Mouse (Mus musculus) lung, embryonic 16.5 days (tissue): Measurements from ENCODE around the gene Galnt9. TPM values are rescaled to one million over a fixed set of nuclear protein-coding genes. Genes with fewer than 3 reads are reported as not detected.

Source experiments
- ATAC-seq: fragments of 200-750 bp; cut with Nextera tagmentation; 2 replicates; pipeline ENCODE4 v1.8.0; 2017; ENCODE audit warnings: low read depth, mild to moderate bottlenecking, moderate library complexity
- H3K27ac ChIP-seq: fragments of 300-500 bp; sonication (generic); 2 replicates; pipeline ENCODE4 v1.5.1; 2014; ENCODE audit warnings: mild to moderate bottlenecking, control low read depth, low read length
- H3K27me3 ChIP-seq: fragments of 300-500 bp; sonication (generic); 2 replicates; pipeline ENCODE4 v1.6.1; 2014; ENCODE audit warnings: low read depth, low read length, mixed read lengths; ENCODE audit not compliant: control insufficient read depth, insufficient read depth
- H3K36me3 ChIP-seq: fragments of 300-500 bp; sonication (generic); 2 replicates; pipeline ENCODE4 v1.6.1; 2014; ENCODE audit warnings: low read length; ENCODE audit not compliant: control insufficient read depth, insufficient read depth
- H3K4me1 ChIP-seq: fragments of 300-500 bp; sonication (generic); replicated peaks from 2 replicates; pipeline ENCODE4 v1.6.1; 2014; ENCODE audit warnings: low read length, mixed read lengths; ENCODE audit not compliant: control insufficient read depth, insufficient read depth
- H3K4me2 ChIP-seq: fragments of 300-500 bp; sonication (generic); 2 replicates; pipeline ENCODE4 v1.6.1; 2014; ENCODE audit warnings: low read depth, low read length, control low read depth
- H3K4me3 ChIP-seq: fragments of 300-500 bp; sonication (generic); 2 replicates; pipeline ENCODE4 v1.5.1; 2014; ENCODE audit warnings: mild to moderate bottlenecking, low read length, control low read depth
- H3K9ac ChIP-seq: fragments of 300-500 bp; sonication (generic); 2 replicates; pipeline ENCODE4 v1.6.1; 2014; ENCODE audit warnings: low read length, control low read depth
- H3K9me3 ChIP-seq: fragments of 300-500 bp; sonication (generic); 2 replicates; pipeline ENCODE4 v1.6.1; 2016; ENCODE audit warnings: low read length; ENCODE audit not compliant: control insufficient read depth
- WGBS: fragments of 180-500 bp; shearing (Covaris S2); extraction: QIAGEN DNeasy Blood & Tissue Kit; methylation state at CpG from one replicate; pipeline ENCODE4 v1.1.7; 2014; 5-methylcytosine and 5-hydroxymethylcytosine counted together
- polyA plus RNA-seq: library from polyadenylated mRNA; unstranded; fragments of >200 nt; fragmentation: Nextera tagmentation; extraction: Ambion mirVana; gene quantifications from 2 replicates; pipeline ENCODE4 v1.2.1, GENCODE M21; 2015

The Galnt9 gene
- polyA plus RNA-seq, 1 experiment from 2014 or later = 0.26 TPM

DNA sequence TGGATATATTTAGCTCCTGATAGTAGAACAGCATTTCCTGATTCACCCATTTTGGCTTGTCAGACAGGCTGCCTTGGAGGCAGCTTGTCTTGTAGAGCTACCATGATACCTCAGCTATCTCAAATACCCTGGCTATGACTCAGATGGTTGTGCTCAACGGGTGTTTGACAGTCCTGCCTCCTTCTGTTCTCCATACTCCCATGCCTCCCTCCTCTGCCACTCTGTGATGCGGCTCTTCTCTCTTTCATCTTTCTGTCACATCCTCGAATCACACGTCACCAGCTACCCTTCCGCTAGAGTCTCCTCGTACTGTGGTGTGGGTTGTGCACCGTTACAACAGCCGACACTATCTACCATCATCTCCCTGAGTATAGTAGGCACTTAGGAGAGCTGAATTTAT lies 50.3 kb downstream of the Galnt9 start:
- H3K4me3 ChIP-seq = no peak overlapping the region
- no peak overlapping the region for H3K27ac ChIP-seq
- no peak for ATAC-seq
- H3K9ac ChIP-seq = no peak overlapping the region
- H3K27me3 ChIP-seq = no peaks in the 10 kb centered on the region
- no peak overlapping the region for H3K4me2 ChIP-seq
- no peaks in the 10 kb centered on the region for H3K4me1 ChIP-seq
- H3K36me3 ChIP-seq = no peaks in the 10 kb centered on the region
- no peaks in the 10 kb centered on the region for H3K9me3 ChIP-seq
- WGBS = 71% methylated on average over 8 of the region's 8 CpGs

DNA sequence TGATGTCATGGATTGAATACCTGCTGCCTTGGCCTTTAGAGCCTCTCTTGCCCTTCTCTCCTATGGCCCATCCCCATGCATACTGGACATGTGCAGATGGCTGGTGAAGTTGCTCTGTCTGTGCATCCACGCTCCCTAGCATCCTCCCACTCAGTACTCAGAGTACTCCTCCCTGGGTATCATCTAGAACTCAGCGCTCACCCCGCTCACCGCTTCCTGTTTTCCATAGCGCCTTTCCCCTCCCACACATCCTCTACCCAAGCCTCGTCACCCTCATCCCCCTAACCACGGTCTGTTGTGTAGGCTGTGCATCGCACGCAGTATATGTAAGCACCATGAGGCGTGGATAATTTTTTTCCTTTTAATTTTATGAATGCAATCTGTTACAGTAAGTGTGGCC lies 51.2 kb downstream of the Galnt9 start:
- Histone ChIP-seq H3K9ac (no peak overlapping the region), H3K4me3 (no peak overlapping the region), H3K4me2 (no peak overlapping the region), H3K27ac (no peak overlapping the region), H3K4me1 (no peaks in the 10 kb centered on the region), H3K36me3 (no peaks in the 10 kb centered on the region), H3K9me3 (no peaks in the 10 kb centered on the region), H3K27me3 (no peaks in the 10 kb centered on the region)
- WGBS = 85% methylated on average over 10 of the region's 10 CpGs
- ATAC-seq = no peak

- Histone ChIP-seq H3K27ac (no peak overlapping the region), H3K9ac (no peak overlapping the region), H3K4me1 (no peaks in the 10 kb centered on the region), H3K4me2 (no peak overlapping the region), H3K27me3 (no peaks in the 10 kb centered on the region), H3K4me3 (no peak overlapping the region), H3K9me3 (no peaks in the 10 kb centered on the region), H3K36me3 (no peaks in the 10 kb centered on the region)
- no peak for ATAC-seq
- 77% methylated on average over 15 of the region's 15 CpGs for WGBS
Observed at GRCm38 (mm10) chr5:110596086-110596780, 52.1 kb downstream of the Galnt9 start.

GRCm38 (mm10) chr5:110597502-110597901 lies 53.3 kb downstream of the Galnt9 start:
- Histone ChIP-seq H3K4me2 (no peak overlapping the region), H3K4me1 (no peaks in the 10 kb centered on the region), H3K27ac (no peak overlapping the region), H3K4me3 (no peak overlapping the region), H3K36me3 (no peaks in the 10 kb centered on the region), H3K27me3 (no peaks in the 10 kb centered on the region), H3K9ac (no peak overlapping the region), H3K9me3 (no peaks in the 10 kb centered on the region)
- ATAC-seq = no peak
- 40% methylated on average over 2 of the region's 2 CpGs for WGBS

- Histone ChIP-seq H3K4me3 (no peak overlapping the region), H3K27ac (no peak overlapping the region), H3K27me3 (no peaks in the 10 kb centered on the region), H3K9me3 (no peaks in the 10 kb centered on the region), H3K9ac (no peak overlapping the region), H3K4me1 (no peaks in the 10 kb centered on the region), H3K36me3 (no peaks in the 10 kb centered on the region), H3K4me2 (no peak overlapping the region)
- WGBS = 21% methylated on average over 12 of the region's 12 CpGs
- ATAC-seq = no peak
Observed at GRCm38 (mm10) chr5:110598298-110599095, 54.3 kb downstream of the Galnt9 start.

DNA sequence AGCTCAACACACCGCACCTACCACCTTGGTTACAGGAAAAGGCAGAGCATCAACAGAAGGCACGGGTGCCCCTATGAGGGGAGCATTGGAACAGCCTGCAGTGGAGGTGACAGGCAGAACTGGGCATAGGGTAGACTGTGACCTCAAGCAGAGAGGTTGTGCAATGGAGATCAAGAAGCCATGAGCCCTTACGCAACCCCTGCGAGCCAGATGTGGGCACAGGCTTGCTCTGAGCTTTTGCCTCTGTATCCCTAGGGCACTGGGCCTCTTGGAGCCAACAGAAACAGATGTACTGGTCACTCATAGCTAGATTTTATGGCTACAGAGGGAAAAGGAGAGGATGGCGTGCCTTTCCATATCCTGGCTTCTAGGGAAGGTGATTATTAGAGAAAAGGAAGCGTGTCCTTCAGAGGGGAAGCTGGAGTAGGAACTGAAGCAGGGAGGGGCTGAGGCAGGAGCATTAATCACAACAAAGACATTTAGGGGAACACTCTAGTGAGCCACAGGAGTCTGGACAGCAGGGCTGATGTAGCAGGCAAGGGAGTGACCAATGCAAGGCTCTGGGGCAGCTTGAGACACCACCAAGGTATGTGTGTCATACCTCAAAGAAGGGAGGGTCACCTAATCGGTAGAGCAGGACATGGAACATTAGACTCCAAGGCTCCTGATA lies 59.0 kb downstream of the Galnt9 start:
- H3K9me3 ChIP-seq = no peaks in the 10 kb centered on the region
- no peaks in the 10 kb centered on the region for H3K36me3 ChIP-seq
- ATAC-seq = no peak
- H3K4me1 ChIP-seq = no peaks in the 10 kb centered on the region
- 69% methylated on average over 7 of the region's 7 CpGs for WGBS
- H3K4me3 ChIP-seq = no peak overlapping the region
- no peak overlapping the region for H3K9ac ChIP-seq
- H3K27me3 ChIP-seq = no peaks in the 10 kb centered on the region
- no peak overlapping the region for H3K27ac ChIP-seq
- H3K4me2 ChIP-seq = no peak overlapping the region

DNA sequence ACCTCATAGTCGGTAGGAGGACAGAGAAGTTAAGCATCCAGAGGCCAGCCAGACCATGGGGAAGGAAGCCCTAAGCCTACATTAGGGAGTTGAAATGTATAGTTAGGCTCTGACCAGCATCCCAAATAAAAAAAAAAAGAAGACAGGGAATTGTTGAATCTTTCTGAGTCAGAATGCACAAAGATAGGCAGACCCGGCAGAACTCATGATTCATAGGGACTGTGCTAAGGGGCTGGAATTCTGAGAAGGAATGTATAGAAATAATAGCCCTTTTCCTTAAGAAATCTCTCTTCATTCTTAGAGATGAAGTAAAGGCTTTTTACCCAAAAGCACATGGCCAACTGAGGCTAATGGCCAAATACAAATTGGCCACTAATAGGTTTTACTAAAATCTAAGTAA lies 60.2 kb downstream of the Galnt9 start:
- no peak overlapping the region for H3K4me2 ChIP-seq

GRCm38 (mm10) chr5:110605531-110606221 lies 61.5 kb downstream of the Galnt9 start:
- Histone ChIP-seq H3K9ac (no peak overlapping the region), H3K4me3 (no peak overlapping the region), H3K4me1 (no peaks in the 10 kb centered on the region), H3K4me2 (no peak overlapping the region), H3K27me3 (no peaks in the 10 kb centered on the region), H3K9me3 (no peaks in the 10 kb centered on the region), H3K27ac (no peak overlapping the region), H3K36me3 (no peaks in the 10 kb centered on the region)
- WGBS = 38% methylated on average over 5 of the region's 5 CpGs
- no peak for ATAC-seq

More for the DNA sequence above, 60.2 kb downstream of the Galnt9 start:
- 86% methylated on average over 2 of the region's 2 CpGs for WGBS
- no peak for ATAC-seq
- Histone ChIP-seq H3K4me3 (no peak overlapping the region), H3K4me1 (no peaks in the 10 kb centered on the region), H3K27ac (no peak overlapping the region), H3K27me3 (no peaks in the 10 kb centered on the region), H3K36me3 (no peaks in the 10 kb centered on the region), H3K9ac (no peak overlapping the region), H3K9me3 (no peaks in the 10 kb centered on the region)

DNA sequence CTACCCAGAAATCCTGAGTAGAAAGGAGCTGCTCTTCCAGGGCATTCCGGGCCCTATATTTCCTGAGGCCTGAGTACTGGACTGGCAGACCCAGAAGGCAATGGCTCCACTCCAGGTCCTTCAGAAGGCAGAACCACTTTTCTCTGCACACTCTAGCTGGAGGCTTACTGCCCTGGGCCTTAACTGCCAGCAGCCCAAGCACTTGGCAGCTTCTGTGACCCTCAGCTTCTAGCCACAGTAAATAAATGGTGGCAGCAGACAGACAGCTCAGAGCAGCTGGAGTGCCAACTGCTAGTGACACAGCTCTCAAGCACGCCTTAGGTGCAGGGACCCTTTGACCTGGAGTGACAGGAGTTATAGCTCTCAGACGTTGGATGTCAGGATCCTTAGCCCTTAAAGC lies 63.6 kb downstream of the Galnt9 start:
- Histone ChIP-seq H3K4me1 (no peaks in the 10 kb centered on the region), H3K4me3 (no peak overlapping the region), H3K27me3 (no peaks in the 10 kb centered on the region), H3K9me3 (no peaks in the 10 kb centered on the region), H3K9ac (no peak overlapping the region), H3K27ac (no peak overlapping the region), H3K4me2 (no peak overlapping the region), H3K36me3 (no peaks in the 10 kb centered on the region)
- no peak for ATAC-seq
- 29% methylated on average over 3 of the region's 3 CpGs for WGBS
